Mouse (Mus musculus): ENCODE results near the gene Mc1r. TPM values are rescaled to one million over a fixed set of nuclear protein-coding genes. Genes with fewer than 3 reads are reported as not detected.
"Not testable (repeated sequence)": the region's sequence is repeated elsewhere in the genome, so short reads cannot be mapped to it uniquely, and the experiment has no call there.

The Mc1r gene
- total and polyA plus RNA-seq, 3 experiments, result 0.31 to 0.45 TPM; not detected in 1

- Histone ChIP-seq H3K4me3 (ENCODE audit: control insufficient read depth in 1 of 2, insufficient read depth in 1 of 2, low read depth in 2 of 2, low read length in 2 of 2) (no peak overlapping the region), H3K79me2 (ENCODE audit: control insufficient read depth, insufficient read depth, low read length, poor library complexity) (no peaks in the 10 kb centered on the region), H3K27me3 (ENCODE audit: control insufficient read depth in 1 of 2, insufficient read depth in 2 of 2, low read length in 2 of 2) (no peaks in the 10 kb centered on the region; a peak in 1 of 4 replicates), H3K36me3 (ENCODE audit: control insufficient read depth in 1 of 2, insufficient read depth in 2 of 2, low read length in 2 of 2) (no peaks in the 10 kb centered on the region; a peak in 1 of 4 replicates), H3K9me3 (replicated peaks; ENCODE audit: insufficient read depth, low read length) (no peaks in the 10 kb centered on the region), H3K9ac (ENCODE audit: control insufficient read depth, low read depth, low read length, poor library complexity, severe bottlenecking) (no peak overlapping the region), H3K27ac (ENCODE audit: control insufficient read depth, low read depth, low read length) (no peak overlapping the region), H3K4me1 (ENCODE audit: control insufficient read depth in 1 of 2, insufficient read depth in 2 of 2, low read length in 2 of 2) (no peaks in the 10 kb centered on the region)
- DNase-seq (ENCODE audit: low read depth, low spot score), result no peak
- TF ChIP-seq CHD1 (IDR thresholded peaks at IDR 0.05; ENCODE audit: low read depth, low read length), result no peak
- TF ChIP-seq SMC3 (IDR thresholded peaks at IDR 0.05; ENCODE audit: low read depth, low read length), result no peak
- TF ChIP-seq EP300 (IDR thresholded peaks at IDR 0.05; ENCODE audit: low read depth in 1 of 2, low read length in 2 of 2), result no peak
These were observed 24.9 kb downstream of the Mc1r start for GRCm38 (mm10) chr8:123431616-123432365.

GRCm38 (mm10) chr8:123432381-123432780 is 25.5 kb downstream of the Mc1r start:
- no peak for DNase-seq (ENCODE audit: low read depth, low spot score)
- no peak for TF ChIP-seq CTCF (IDR thresholded peaks at IDR 0.05 in 2 of 3, conservative IDR thresholded peaks at IDR 0.05 in 1 of 3; ENCODE audit: control insufficient read depth in 1 of 3, insufficient read depth in 1 of 3, low read depth in 2 of 3, low read length in 3 of 3, poor library complexity in 1 of 3, severe bottlenecking in 1 of 3)
- TF ChIP-seq ZC3H11A (IDR thresholded peaks at IDR 0.05; ENCODE audit: low read depth, low read length), result no peak
- TF ChIP-seq E2F4 (IDR thresholded peaks at IDR 0.05; ENCODE audit: borderline replicate concordance, low read depth, low read length), result no peak
- no peak for TF ChIP-seq MYB (IDR thresholded peaks at IDR 0.05; ENCODE audit: low read depth, low read length)
- no peak for TF ChIP-seq USF2 (IDR thresholded peaks at IDR 0.05; ENCODE audit: borderline replicate concordance in 1 of 2, insufficient read depth in 1 of 2, low read depth in 1 of 2, low read length in 2 of 2)
- no peak for TF ChIP-seq TBP (IDR thresholded peaks at IDR 0.05; ENCODE audit: low read depth, low read length)
- TF ChIP-seq GATA1 (IDR thresholded peaks at IDR 0.05; ENCODE audit: low read depth, low read length), result no peak
- TF ChIP-seq ZKSCAN1 (IDR thresholded peaks at IDR 0.05; ENCODE audit: low read depth, low read length), result no peak
- TF ChIP-seq NELFE (IDR thresholded peaks at IDR 0.05; ENCODE audit: low read depth, low read length), result no peak
- no peak for TF ChIP-seq MXI1 (IDR thresholded peaks at IDR 0.05; ENCODE audit: low read depth, low read length)
- TF ChIP-seq TAL1 (IDR thresholded peaks at IDR 0.05; ENCODE audit: low read length), result no peak
- no peak for TF ChIP-seq MAX (IDR thresholded peaks at IDR 0.05; ENCODE audit: low read length)
- TF ChIP-seq POLR2AphosphoS5 (IDR thresholded peaks at IDR 0.05; ENCODE audit: borderline replicate concordance, low read depth, low read length), result no peak
- TF ChIP-seq TCF12 (IDR thresholded peaks at IDR 0.05; ENCODE audit: low read depth, low read length), result no peak
- TF ChIP-seq SMC3 (IDR thresholded peaks at IDR 0.05; ENCODE audit: low read depth, low read length), result no peak
- TF ChIP-seq CHD2 (IDR thresholded peaks at IDR 0.05; ENCODE audit: low read length), result no peak
- TF ChIP-seq RCOR1 (IDR thresholded peaks at IDR 0.05; ENCODE audit: low read depth, low read length), result no peak
- no peak for TF ChIP-seq JUND (IDR thresholded peaks at IDR 0.05; ENCODE audit: low read depth, low read length)
- TF ChIP-seq MAFK (IDR thresholded peaks at IDR 0.05; ENCODE audit: borderline replicate concordance, low read depth, low read length), result no peak
- Histone ChIP-seq H3K79me2 (ENCODE audit: control insufficient read depth, insufficient read depth, low read length, poor library complexity) (no peaks in the 10 kb centered on the region), H3K36me3 (ENCODE audit: control insufficient read depth in 1 of 2, insufficient read depth in 2 of 2, low read length in 2 of 2) (no peaks in the 10 kb centered on the region; a peak in 1 of 4 replicates), H3K27ac (ENCODE audit: control insufficient read depth, low read depth, low read length) (no peak overlapping the region), H3K4me3 (ENCODE audit: control insufficient read depth in 1 of 2, insufficient read depth in 1 of 2, low read depth in 2 of 2, low read length in 2 of 2) (no peak overlapping the region), H3K27me3 (ENCODE audit: control insufficient read depth in 1 of 2, insufficient read depth in 2 of 2, low read length in 2 of 2) (no peaks in the 10 kb centered on the region; a peak in 1 of 4 replicates), H3K9me3 (replicated peaks; ENCODE audit: insufficient read depth, low read length) (no peaks in the 10 kb centered on the region), H3K4me1 (ENCODE audit: control insufficient read depth in 1 of 2, insufficient read depth in 2 of 2, low read length in 2 of 2) (no peaks in the 10 kb centered on the region), H3K9ac (ENCODE audit: control insufficient read depth, low read depth, low read length, poor library complexity, severe bottlenecking) (no peak overlapping the region)

GRCm38 (mm10) chr8:123433241-123433974 is 26.5 kb downstream of the Mc1r start:
- not testable (repeated sequence) for H3K79me2 ChIP-seq (ENCODE audit: control insufficient read depth, insufficient read depth, low read length, poor library complexity); H3K9me3 ChIP-seq (replicated peaks; ENCODE audit: insufficient read depth, low read length); H3K4me1 ChIP-seq (ENCODE audit: control insufficient read depth in 1 of 2, insufficient read depth in 2 of 2, low read length in 2 of 2); H3K27ac ChIP-seq (ENCODE audit: control insufficient read depth, low read depth, low read length); H3K36me3 ChIP-seq (ENCODE audit: control insufficient read depth in 1 of 2, insufficient read depth in 2 of 2, low read length in 2 of 2); DNase-seq (ENCODE audit: low read depth, low spot score); H3K9ac ChIP-seq (ENCODE audit: control insufficient read depth, low read depth, low read length, poor library complexity, severe bottlenecking); H3K4me3 ChIP-seq (ENCODE audit: control insufficient read depth in 1 of 2, insufficient read depth in 1 of 2, low read depth in 2 of 2, low read length in 2 of 2); H3K27me3 ChIP-seq (ENCODE audit: control insufficient read depth in 1 of 2, insufficient read depth in 2 of 2, low read length in 2 of 2)
